In the genomic region with DNA sequence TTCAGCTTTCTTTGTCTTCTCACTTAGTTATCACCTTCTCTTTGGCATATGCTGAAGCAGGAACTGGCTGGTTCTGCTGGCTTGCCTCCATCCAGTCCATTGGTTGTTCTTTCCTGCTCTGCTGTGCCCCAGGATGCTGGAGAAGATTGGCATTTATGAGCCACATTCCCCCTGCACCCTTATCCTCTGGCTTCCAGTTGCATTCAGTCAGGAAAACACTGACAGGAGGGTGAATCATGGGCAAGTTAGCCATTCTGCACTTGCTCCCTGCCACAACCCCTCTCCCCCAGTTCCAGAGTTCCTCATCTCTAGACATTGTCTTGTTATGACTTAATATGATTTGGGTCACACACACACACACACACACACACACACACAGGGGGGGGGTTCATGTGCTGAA, we compare ENCODE assay signal across 25 mouse cellular contexts. TPM values are rescaled to one million over a fixed set of nuclear protein-coding genes. Genes with fewer than 3 reads are reported as not detected.
A peak's percentile ranks its signal among the peaks of the same experiment; 100 is the strongest.
DNase-seq lines count a peak whose midpoint lies in the region; ATAC-seq and TF ChIP-seq lines count a peak whose summit lies in the region.
"Had no signal": no experiment of that assay in that cellular context is flagged by ENCODE, and none has a peak within 500 bp of the region (broad histone marks: within the 10 kb centered on the region; RNA-seq: fewer than 3 reads in every experiment).

No protein-coding gene starts in this region.

- no peak overlapping the region for H3K4me3 ChIP-seq in forebrain, embryonic 12.5 days (replicated peaks)
- H3K4me3 ChIP-seq in forebrain, postnatal 0 days (ENCODE audit: low read depth, low read length): no peak overlapping the region
- H3K4me3 ChIP-seq: embryonic facial prominence, embryonic 10.5 days; embryonic facial prominence, embryonic 12.5 days had no signal

- no peaks in the 10 kb centered on the region for H3K27me3 ChIP-seq in forebrain, embryonic 12.5 days
- H3K27me3 ChIP-seq in forebrain, postnatal 0 days (ENCODE audit: insufficient read depth, low read length): no peaks in the 10 kb centered on the region
- H3K27me3 ChIP-seq: CH12.LX; embryonic facial prominence, embryonic 12.5 days; Patski had no signal

- H3K36me3 ChIP-seq in forebrain, embryonic 12.5 days (replicated peaks): no peaks in the 10 kb centered on the region
- no peaks in the 10 kb centered on the region for H3K36me3 ChIP-seq in forebrain, postnatal 0 days (ENCODE audit: insufficient read depth)
- H3K36me3 ChIP-seq: embryonic facial prominence, embryonic 10.5 days; embryonic facial prominence, embryonic 12.5 days; G1E had no signal

- H3K27ac ChIP-seq in forebrain, embryonic 12.5 days: no peak overlapping the region
- no peak overlapping the region for H3K27ac ChIP-seq in forebrain, postnatal 0 days (ENCODE audit: low read depth, low read length)
- H3K27ac ChIP-seq: embryonic facial prominence, embryonic 10.5 days; embryonic facial prominence, embryonic 12.5 days had no signal

- no peak overlapping the region for H3K9ac ChIP-seq in forebrain, embryonic 12.5 days
- H3K9ac ChIP-seq in forebrain, postnatal 0 days: no peak overlapping the region
- H3K9ac ChIP-seq: embryonic facial prominence, embryonic 12.5 days had no signal

- DNase-seq in heart, adult 11 months: peak; percentile 76
- no peak for DNase-seq in heart, postnatal 4 days
- peak; percentile 23 for DNase-seq in Muller cell, postnatal 12 days (ENCODE audit: inconsistent ontology term)
- no peak for DNase-seq in forebrain, postnatal 0 days
- DNase-seq: adrenal gland, adult 2 months; adrenal gland, postnatal 10 days; adrenal gland, postnatal 25 days; B cell, adult 2 months; cerebellum, adult 11 months; cerebellum, adult 18-20 months; cerebellum, adult 8-10 months; cerebellum, adult 9-11 months; cerebellum, postnatal 14 days; cerebellum, postnatal 36 days had no signal

- no peak for TF ChIP-seq CTCF in forebrain, postnatal 0 days (IDR thresholded peaks at IDR 0.05; ENCODE audit: low read depth)

- ATAC-seq in forebrain, embryonic 12.5 days (ENCODE audit: low FRiP score): no peak
- ATAC-seq in forebrain, postnatal 0 days: no peak
- ATAC-seq: activated CD4-positive, CD25-positive, alpha-beta regulatory T cell, adult 4 months; CD4-positive, CD25-positive, alpha-beta regulatory T cell, adult 4 months; forebrain, embryonic 14.5 days; forebrain, embryonic 16.5 days; Patski had no signal

- H3K4me1 ChIP-seq in forebrain, embryonic 12.5 days: no peaks in the 10 kb centered on the region
- H3K4me1 ChIP-seq in forebrain, postnatal 0 days (ENCODE audit: insufficient read depth): no peaks in the 10 kb centered on the region
- H3K4me1 ChIP-seq: embryonic facial prominence, embryonic 10.5 days; embryonic facial prominence, embryonic 12.5 days had no signal

- H3K4me2 ChIP-seq in forebrain, embryonic 12.5 days: no peak overlapping the region
- H3K4me2 ChIP-seq in forebrain, postnatal 0 days (ENCODE audit: low read depth): no peak overlapping the region
- H3K4me2 ChIP-seq: embryonic facial prominence, embryonic 12.5 days had no signal

- no peaks in the 10 kb centered on the region for H3K9me3 ChIP-seq in forebrain, embryonic 12.5 days
- H3K9me3 ChIP-seq in forebrain, postnatal 0 days (ENCODE audit: low read length): no peaks in the 10 kb centered on the region
- H3K9me3 ChIP-seq: embryonic facial prominence, embryonic 10.5 days had no signal

RNA-seq across cellular contexts. Expression of a gene that starts 45.3 kb away (rescaled TPM):
- total RNA-seq in heart, postnatal 4 days (2021): 10 to 100 TPM; 11.3 to 12.2 TPM
- polyA plus RNA-seq in forebrain, embryonic 12.5 days (2016; fragmentation: Nextera tagmentation; extraction: Ambion mirVana): 13.3 and 14.2 TPM in 2 replicates
- total RNA-seq in forebrain, postnatal 0 days (2014; rRNA removed): 8.3 and 10.8 TPM in 2 replicates
- 8.5 and 10.3 TPM in 2 replicates for polyA plus RNA-seq in forebrain, postnatal 0 days (2015; fragmentation: Nextera tagmentation; extraction: Ambion mirVana)

RNA-seq across cellular contexts. Expression of a gene that starts 47.8 kb away (rescaled TPM):
- 100 to 1,000 TPM; 114 to 125 TPM for total RNA-seq in heart, postnatal 4 days (2021)
- 73.4 and 74.1 TPM in 2 replicates for polyA plus RNA-seq in forebrain, embryonic 12.5 days (2016; fragmentation: Nextera tagmentation; extraction: Ambion mirVana)
- 80.7 and 93.0 TPM in 2 replicates for total RNA-seq in forebrain, postnatal 0 days (2014; rRNA removed)
- 136 and 154 TPM in 2 replicates for polyA plus RNA-seq in forebrain, postnatal 0 days (2015; fragmentation: Nextera tagmentation; extraction: Ambion mirVana)
- total RNA-seq: common myeloid progenitor, adult 5-6 weeks had no signal

Comparison
In these comparisons a context has a peak if more than half of its experiments do, and no peak if none do; other contexts are left out.
1. DNase-seq: peak in heart, adult 11 months (single experiment) and Muller cell, postnatal 12 days (single experiment); none in heart, postnatal 4 days (single experiment) and forebrain, postnatal 0 days (single experiment).